Mouse (Mus musculus) spleen, embryonic (tissue): ENCODE data around the gene Abcf3.

Experiments used
- CTCF ChIA-PET: fragments of 350-600 bp; sonication (Branson Sonifier 250); formaldehyde crosslinking; loops from one replicate; lab custom pipeline; 2022; lab: Charles Lee

Abcf3 gene

DNA sequence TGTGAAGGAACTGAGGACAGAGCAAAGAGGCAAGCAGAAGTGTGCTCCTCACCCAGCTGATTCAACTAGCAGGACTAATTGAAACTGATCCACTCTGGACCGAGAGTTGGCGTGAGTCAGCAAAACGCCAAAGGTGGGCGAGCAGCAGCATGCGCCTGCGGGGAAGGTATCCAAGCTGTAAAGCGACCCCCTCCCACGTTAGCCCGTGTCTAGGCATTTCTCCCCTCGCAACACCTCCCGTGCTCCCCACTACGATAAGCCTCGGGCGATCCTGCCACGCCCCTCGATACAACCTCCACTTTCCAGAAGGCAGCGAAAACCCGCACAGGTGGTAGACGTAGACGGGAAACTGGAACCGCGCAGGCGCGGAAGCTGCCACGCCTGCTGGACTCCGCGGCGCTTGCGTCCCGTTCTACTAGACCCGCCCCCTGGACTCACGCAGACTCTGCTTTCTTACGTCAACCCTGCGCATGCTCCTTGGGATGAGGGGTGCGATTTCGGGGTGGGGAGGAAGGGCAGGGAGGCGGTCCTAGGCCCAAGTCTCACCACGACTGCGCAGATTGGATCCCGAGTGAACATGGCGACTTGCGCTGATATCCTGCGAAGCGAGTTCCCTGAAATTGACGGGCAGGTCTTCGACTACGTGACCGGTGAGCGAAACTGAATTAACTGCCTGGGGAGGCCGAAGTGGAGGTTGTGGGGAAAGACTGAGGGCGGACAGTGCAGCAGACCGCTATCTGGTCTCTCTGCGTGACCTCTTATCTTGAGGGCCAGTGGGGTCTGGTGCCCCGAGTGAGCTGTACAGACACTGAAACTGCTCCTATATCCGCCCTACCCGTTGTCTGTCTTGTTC lies at the start of gene Abcf3:
Abcf3 (plus strand) TSS at position 482 of the 853 bp plus-strand sequence.
- CTCF ChIA-PET: interaction anchor here (0.6 to 1.6 kb wide), 2 partner anchors 14 to 1865 kb away, joined by 3 to 9 read pairs; partner anchors contain the start of gene Ap2m1

GRCm38 (mm10) chr16:20498677-20499475 lies 49.5 kb upstream of the Abcf3 start, which contains the start of gene Eif2b5:
Eif2b5 (plus strand) TSS chr16:20498817.
- CTCF ChIA-PET: no interaction called here

- CTCF ChIA-PET: interaction anchor here (0.6 to 0.7 kb wide), 2 partner anchors 106 to 154 kb away, joined by 3 to 4 read pairs; no protein-coding TSS in a partner anchor
Measured at GRCm38 (mm10) chr16:20506000-20506399, 42.4 kb upstream of the Abcf3 start.

GRCm38 (mm10) chr16:20509349-20509748 lies 39.0 kb upstream of the Abcf3 start:
- CTCF ChIA-PET: no interaction called here

DNA sequence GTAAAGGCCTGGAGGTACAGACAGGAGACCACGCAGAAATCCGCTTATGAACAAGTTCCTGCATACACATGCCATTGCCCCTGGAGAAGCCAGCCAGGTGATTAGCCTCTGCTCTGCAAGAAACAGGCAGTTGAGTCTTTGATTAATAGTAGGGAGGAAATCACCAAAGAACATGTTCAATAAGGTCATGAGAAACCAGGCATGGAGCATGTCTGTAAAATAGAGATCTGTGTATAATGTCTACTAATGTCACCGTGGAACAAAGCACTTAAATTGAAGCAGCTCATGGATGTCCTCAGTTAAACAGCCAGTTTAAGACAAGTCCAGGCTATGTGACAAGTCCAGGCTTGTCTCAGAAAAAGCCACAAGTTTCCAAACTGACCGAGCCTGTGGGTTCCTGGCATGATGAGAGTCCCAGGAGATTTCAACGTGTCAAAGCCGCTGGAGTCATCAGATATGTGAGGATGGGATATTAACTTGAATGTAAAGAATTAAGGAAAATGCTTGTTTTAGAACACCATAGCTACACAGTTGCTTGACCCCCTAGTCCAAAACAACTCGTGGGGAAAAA lies 37.0 kb upstream of the Abcf3 start:
- CTCF ChIA-PET: no interaction called here

DNA sequence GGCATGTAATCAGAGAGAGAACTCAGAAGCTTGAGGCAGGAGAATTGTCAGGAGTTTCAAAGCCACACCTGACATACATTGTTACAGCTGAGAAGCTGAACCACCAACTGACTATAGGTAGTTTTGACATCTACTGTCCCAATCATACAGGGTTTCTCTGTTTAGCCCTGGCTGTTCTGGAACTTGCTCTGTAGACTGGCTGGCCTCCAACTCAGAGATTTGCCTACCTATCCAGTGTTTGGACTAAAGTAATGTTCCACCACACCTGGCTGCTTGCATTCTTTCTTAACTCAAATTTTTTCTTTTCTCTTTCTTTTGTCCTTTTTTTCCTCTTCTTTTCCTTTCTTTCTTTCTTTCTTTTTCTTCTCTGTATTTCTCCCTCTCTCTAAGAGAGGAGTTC lies 32.3 kb upstream of the Abcf3 start:
- CTCF ChIA-PET: no interaction called here

DNA sequence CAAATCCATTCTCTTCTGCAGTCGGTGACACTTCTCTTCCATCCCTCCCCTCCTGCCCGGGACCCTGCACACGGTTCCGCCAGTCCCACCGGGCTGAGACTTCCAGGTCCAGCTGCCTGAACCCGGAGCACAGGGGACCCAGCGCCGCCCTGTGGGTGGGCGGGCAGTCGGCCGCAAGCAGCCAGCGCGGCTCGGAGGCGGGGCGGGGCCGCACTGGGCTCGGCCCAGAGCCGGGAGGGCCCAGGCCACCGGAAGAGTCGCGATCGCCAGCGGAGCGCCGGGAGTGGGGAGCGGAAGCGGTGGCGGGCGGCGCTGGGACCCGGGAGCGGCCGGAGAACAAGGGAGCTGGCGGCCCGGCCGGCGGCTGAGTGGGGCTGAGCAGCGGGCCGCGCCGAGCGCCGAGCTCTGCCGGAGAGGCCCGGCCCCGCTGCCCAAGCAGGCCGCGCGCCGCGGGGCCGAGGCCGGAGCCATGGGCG lies 31.6 kb upstream of the Abcf3 start, which contains the start of gene Dvl3:
Dvl3 (plus strand) TSS at position 257 of the 476 bp plus-strand sequence.
- CTCF ChIA-PET: interaction anchor here (0.6 kb wide), 1 partner anchor 19 kb away, joined by 3 read pairs; no protein-coding TSS in a partner anchor

DNA sequence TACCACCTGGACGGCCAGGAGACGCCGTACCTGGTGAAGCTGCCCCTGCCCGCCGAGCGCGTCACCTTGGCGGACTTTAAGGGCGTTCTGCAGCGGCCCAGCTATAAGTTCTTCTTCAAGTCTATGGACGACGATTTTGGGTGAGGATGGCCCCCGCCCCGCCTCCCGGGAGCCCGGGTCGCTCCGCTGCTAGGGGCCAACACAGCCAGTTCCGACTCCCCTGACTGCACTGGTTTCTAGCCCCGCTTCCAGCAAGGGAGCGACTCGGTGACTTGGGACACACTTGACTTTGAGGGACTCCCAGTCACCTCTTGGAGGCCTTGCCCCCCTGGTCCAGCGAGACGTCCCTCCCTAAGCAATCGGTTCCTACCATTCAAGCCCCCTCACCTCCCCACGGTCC lies 31.2 kb upstream of the Abcf3 start:
- CTCF ChIA-PET: interaction anchor here (0.6 to 0.7 kb wide), 2 partner anchors 19 to 93 kb away, joined by 3 to 11 read pairs; no protein-coding TSS in a partner anchor

- CTCF ChIA-PET: interaction anchor here (0.6 to 0.7 kb wide), 2 partner anchors 93 to 867 kb away, joined by 3 to 11 read pairs; no protein-coding TSS in a partner anchor
Measured at GRCm38 (mm10) chr16:20517701-20518374, 30.5 kb upstream of the Abcf3 start.

GRCm38 (mm10) chr16:20523886-20524285 lies 24.5 kb upstream of the Abcf3 start:
- CTCF ChIA-PET: no interaction called here

DNA sequence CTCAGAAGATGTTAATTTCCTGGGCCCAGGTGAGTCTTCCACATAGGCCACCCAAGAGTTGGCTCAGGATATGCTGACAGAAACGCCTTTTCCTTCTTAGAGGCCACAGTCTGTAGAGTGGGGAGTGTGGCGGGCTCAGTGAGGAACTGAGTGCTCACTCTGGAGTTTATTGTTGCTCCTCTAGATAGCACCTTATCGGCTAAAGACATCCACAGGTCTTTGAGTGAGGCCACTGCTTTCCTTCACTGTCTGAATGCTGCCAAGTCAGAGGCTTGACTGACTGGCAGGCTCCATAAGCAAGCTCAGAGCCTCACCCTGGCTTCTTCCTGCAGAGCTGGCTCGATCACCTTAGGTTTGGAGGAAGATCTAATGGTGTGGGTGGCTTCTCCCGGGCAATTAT lies 19.6 kb upstream of the Abcf3 start:
- CTCF ChIA-PET: no interaction called here

GRCm38 (mm10) chr16:20529375-20529774 lies 19.0 kb upstream of the Abcf3 start:
- CTCF ChIA-PET: interaction anchor here (0.7 kb wide), 1 partner anchor 1348 kb away, joined by 5 read pairs; no protein-coding TSS in a partner anchor

DNA sequence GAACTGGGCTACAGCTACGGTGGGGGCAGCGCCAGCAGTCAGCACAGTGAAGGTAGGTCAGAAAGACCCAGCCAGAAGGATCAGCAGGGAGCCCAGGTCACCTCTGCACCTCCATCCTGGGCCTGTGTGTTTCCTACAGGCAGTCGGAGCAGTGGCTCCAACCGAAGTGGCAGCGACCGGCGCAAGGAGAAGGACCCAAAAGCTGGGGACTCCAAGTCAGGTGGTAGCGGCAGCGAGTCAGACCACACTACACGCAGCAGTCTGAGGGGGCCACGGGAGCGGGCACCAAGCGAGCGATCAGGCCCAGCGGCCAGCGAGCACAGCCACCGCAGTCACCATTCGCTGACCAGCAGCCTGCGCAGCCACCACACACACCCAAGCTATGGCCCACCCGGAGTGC lies 17.4 kb upstream of the Abcf3 start:
- CTCF ChIA-PET: no interaction called here

DNA sequence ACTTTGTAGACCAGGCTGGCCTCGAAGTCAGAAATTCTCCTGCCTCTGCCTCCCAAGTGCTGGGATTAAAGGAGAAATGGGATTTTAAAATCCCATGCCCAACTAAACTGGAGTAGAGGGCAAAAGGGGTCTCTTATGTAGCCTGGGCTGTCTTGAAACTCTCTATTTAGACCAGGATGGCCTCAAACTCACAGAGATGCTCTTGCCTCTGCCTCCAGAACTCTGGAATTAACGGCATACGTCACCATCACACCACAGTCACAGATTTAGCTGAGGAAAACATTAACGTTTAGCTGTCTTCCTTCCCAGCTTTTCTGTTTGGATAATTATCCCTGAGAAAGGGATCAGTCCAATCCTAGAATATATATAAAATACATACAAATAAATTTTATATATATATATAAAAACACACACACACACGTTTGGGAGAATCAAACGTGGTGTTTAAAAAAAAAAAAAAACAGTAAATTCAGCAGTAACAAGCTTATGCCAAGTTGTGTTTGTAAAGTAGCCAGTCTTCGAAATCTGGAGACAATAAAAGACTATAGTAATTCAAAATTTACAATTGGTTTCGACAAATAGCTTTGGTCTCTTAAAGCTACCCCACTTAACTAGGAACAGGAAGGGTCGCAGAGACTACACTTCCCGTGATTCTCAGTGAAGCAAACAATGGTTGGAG lies 13.6 kb upstream of the Abcf3 start:
- CTCF ChIA-PET: interaction anchor here (1.2 kb wide), 1 partner anchor 13 kb away, joined by 9 read pairs; no protein-coding TSS in a partner anchor

- CTCF ChIA-PET: interaction anchor here (1.2 kb wide), 1 partner anchor 12 kb away, joined by 9 read pairs; no protein-coding TSS in a partner anchor
Measured at GRCm38 (mm10) chr16:20535296-20536080, 12.9 kb upstream of the Abcf3 start, which contains the start of gene Ap2m1. Ap2m1 (plus strand) TSS chr16:20535478.

DNA sequence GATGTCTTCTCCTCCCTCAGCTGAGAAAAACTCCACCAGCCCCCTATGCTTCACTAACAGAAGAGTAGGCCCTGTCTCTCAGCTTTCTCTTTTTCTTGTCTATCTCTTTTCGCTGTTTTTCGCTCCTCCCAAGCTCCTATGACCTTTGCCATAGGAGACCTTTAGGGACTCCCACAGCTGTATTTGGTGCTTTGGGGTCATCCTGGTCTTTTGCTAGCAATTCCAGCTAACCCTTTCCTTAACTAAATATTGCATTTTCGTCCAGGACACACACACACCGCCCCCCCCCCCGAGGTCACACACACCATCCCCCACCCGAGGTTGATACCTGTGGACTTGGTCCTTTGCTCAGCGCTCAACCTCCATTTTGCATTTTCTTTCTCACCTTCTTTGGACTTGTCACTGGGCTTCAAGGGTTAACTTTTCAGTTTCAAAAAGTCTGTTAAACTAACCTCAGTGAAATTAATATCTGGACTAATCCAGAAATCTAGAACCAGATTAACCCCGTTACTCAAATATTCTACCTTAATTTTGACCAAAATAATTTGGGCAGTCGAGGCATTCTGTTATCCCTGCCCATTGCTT lies 12.2 kb upstream of the Abcf3 start:
- CTCF ChIA-PET: no interaction called here

DNA sequence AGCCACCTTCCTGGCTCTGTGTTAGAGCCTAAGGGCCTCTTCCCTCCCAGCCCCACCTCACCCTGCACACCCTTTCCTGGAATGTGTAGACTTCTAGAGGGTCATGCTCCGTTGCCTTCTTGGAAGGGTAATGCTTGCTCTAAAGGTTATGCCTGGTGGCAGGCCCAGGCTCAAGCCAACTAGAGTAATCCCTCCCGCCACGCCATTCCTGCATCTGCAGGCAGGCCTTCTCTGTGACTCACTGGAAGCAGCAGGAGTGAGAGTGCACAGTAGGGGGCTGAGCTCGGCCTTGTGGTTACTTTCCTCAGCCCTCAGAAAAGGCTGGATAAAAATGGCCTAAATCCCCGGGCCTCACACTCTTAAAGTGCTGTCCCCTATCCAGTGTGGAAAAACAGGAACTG lies 11.3 kb upstream of the Abcf3 start:
- CTCF ChIA-PET: no interaction called here

GRCm38 (mm10) chr16:20537601-20538320 lies 10.6 kb upstream of the Abcf3 start:
- CTCF ChIA-PET: no interaction called here
